Mouse (Mus musculus): ENCODE results near the gene Cd151.

Cd151 gene

GRCm38 (mm10) chr7:141467230-141468030, at the start of gene Cd151:
TSS of gene Cd151 (plus strand) at chr7:141467392.
- DNase-seq = peak; percentile 93

- no peak for DNase-seq
These were observed 49.2 kb upstream of the Cd151 start for GRCm38 (mm10) chr7:141417731-141418681.

- no peak for DNase-seq
These were observed 48.2 kb upstream of the Cd151 start for GRCm38 (mm10) chr7:141418970-141419369.

- no peak for DNase-seq
These were observed 47.0 kb upstream of the Cd151 start for GRCm38 (mm10) chr7:141420030-141420702.

- DNase-seq = no peak
These were observed 43.4 kb upstream of the Cd151 start for GRCm38 (mm10) chr7:141423811-141424210.

- DNase-seq = no peak
These were observed 40.1 kb upstream of the Cd151 start for GRCm38 (mm10) chr7:141426948-141427730.

- no peak for DNase-seq
These were observed 38.5 kb upstream of the Cd151 start for GRCm38 (mm10) chr7:141428701-141429100.

- no peak for DNase-seq
These were observed 37.9 kb upstream of the Cd151 start, which contains the start of gene Cend1 for GRCm38 (mm10) chr7:141429310-141429709. TSS of gene Cend1 (minus strand) at chr7:141429491.

- no peak for DNase-seq
These were observed 37.2 kb upstream of the Cd151 start for GRCm38 (mm10) chr7:141429840-141430584.

GRCm38 (mm10) chr7:141430585-141431240, 36.5 kb upstream of the Cd151 start:
- no peak for DNase-seq

- no peak for DNase-seq
These were observed 35.6 kb upstream of the Cd151 start for GRCm38 (mm10) chr7:141431434-141432185.

- DNase-seq = peak in 1 of 2 experiments; percentile 53
These were observed 35.0 kb upstream of the Cd151 start for GRCm38 (mm10) chr7:141432186-141432611.

GRCm38 (mm10) chr7:141432741-141433516, 34.3 kb upstream of the Cd151 start:
- DNase-seq = peak; percentile 72 to 77

GRCm38 (mm10) chr7:141433517-141434400, 33.4 kb upstream of the Cd151 start:
- DNase-seq = no peak

- DNase-seq = no peak
These were observed 32.7 kb upstream of the Cd151 start for GRCm38 (mm10) chr7:141434464-141434863.

GRCm38 (mm10) chr7:141435129-141435855, 31.9 kb upstream of the Cd151 start:
- peak in 1 of 2 experiments; percentile 52 for DNase-seq

- no peak for DNase-seq
These were observed 31.2 kb upstream of the Cd151 start for GRCm38 (mm10) chr7:141435856-141436522.

All from kidney, adult 8-10 months (tissue).